Mouse (Mus musculus) midbrain, embryonic 13.5 days (tissue): ENCODE data around the gene Atp5s. TPM values are rescaled to one million over a fixed set of nuclear protein-coding genes. Genes with fewer than 3 reads are reported as not detected.

Experiments used
- ATAC-seq: fragments of 200-750 bp; cut with Nextera tagmentation; 2 replicates; pipeline ENCODE4 v1.8.0; 2017; ENCODE audit warnings: mild to moderate bottlenecking, moderate TSS enrichment, moderate library complexity
- H3K27ac ChIP-seq: fragments of 300-500 bp; sonication (generic); 2 replicates; pipeline ENCODE4 v1.5.1; 2015; ENCODE audit warnings: inconsistent platforms, mild to moderate bottlenecking, moderate library complexity
- H3K27me3 ChIP-seq: fragments of 300-500 bp; sonication (generic); 2 replicates; pipeline ENCODE4 v1.6.1; 2015; ENCODE audit warnings: mild to moderate bottlenecking, inconsistent platforms
- H3K36me3 ChIP-seq: fragments of 300-500 bp; sonication (generic); 2 replicates; pipeline ENCODE4 v1.6.1; 2015; ENCODE audit warnings: mild to moderate bottlenecking, inconsistent platforms
- H3K4me1 ChIP-seq: fragments of 300-500 bp; sonication (generic); replicated peaks from 2 replicates; pipeline ENCODE4 v1.6.1; 2015; ENCODE audit warnings: inconsistent platforms
- H3K4me2 ChIP-seq: fragments of 300-500 bp; sonication (generic); replicated peaks from 2 replicates; pipeline ENCODE4 v1.6.1; 2015; ENCODE audit warnings: moderate library complexity, mild to moderate bottlenecking, inconsistent platforms
- H3K4me3 ChIP-seq: fragments of 300-500 bp; sonication (generic); replicated peaks from 2 replicates; pipeline ENCODE4 v1.5.1; 2015; ENCODE audit warnings: mild to moderate bottlenecking, inconsistent platforms
- H3K9ac ChIP-seq: fragments of 300-500 bp; sonication (generic); replicated peaks from 2 replicates; pipeline ENCODE4 v1.6.1; 2015; ENCODE audit warnings: mild to moderate bottlenecking, inconsistent platforms
- H3K9me3 ChIP-seq: fragments of 300-500 bp; sonication (generic); 2 replicates; pipeline ENCODE4 v1.6.1; 2016; ENCODE audit warnings: mild to moderate bottlenecking, inconsistent platforms
- WGBS: fragments of 180-500 bp; shearing (Covaris S2); methylation state at CpG from one replicate; pipeline ENCODE4 v1.1.7; 2015; 5-methylcytosine and 5-hydroxymethylcytosine counted together
- polyA plus RNA-seq: library from polyadenylated mRNA; unstranded; fragments of >200 nt; fragmentation: Nextera tagmentation; extraction: Ambion mirVana; gene quantifications from 2 replicates; pipeline ENCODE4 v1.2.1, GENCODE M21; 2015

Atp5s gene
- polyA plus RNA-seq, 1 experiment from 2014 or later = 24.9 TPM

DNA sequence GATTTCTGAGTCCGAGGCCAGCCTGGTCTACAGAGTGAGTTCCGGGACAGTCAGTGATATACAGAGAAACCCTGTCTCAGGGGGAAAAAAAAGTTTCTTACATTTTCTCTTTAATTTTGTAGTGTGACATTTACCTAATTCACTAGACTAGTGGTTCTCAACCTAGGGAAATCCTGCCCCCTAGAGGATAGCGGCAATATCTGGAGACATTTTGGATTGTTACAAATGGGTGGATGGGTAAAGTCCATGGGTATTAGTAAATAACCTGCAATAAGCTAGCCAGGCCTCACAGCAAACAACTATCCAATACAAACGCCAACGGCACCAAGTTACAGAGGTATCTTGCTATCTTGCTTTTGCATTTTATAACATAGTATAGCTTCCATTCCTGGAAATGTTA is 28.0 kb upstream of the Atp5s start:
- Histone ChIP-seq H3K4me2 (no peak overlapping the region), H3K9me3 (no peaks in the 10 kb centered on the region), H3K9ac (no peak overlapping the region), H3K4me1 (no peaks in the 10 kb centered on the region), H3K27me3 (no peaks in the 10 kb centered on the region), H3K4me3 (no peak overlapping the region), H3K36me3 (peaks cover 14% of the 10 kb centered on the region), H3K27ac (no peak overlapping the region)
- no peak for ATAC-seq
- 78% methylated on average over 5 of the region's 5 CpGs for WGBS

DNA sequence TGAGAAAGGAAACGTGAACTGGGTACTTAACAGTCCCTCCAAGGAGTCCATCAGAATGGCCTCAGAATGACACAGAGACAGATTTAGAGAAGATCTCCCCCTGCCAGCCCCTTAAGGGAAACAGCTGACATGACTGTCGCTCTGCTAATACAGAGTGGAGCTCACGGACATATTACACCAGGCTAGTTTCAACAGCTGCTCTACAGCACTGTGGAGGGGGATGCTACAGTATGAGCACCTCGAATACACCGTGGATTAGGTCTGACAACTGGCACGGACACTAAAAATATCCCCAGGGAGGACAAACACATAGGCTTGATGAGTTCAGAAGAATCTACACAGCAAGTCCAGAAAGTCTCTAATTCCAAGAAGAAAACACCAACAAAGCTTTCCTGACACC is 26.4 kb upstream of the Atp5s start:
- Histone ChIP-seq H3K9ac (no peak overlapping the region), H3K4me2 (no peak overlapping the region), H3K4me3 (no peak overlapping the region), H3K9me3 (no peaks in the 10 kb centered on the region), H3K27ac (no peak overlapping the region), H3K4me1 (no peaks in the 10 kb centered on the region), H3K27me3 (no peaks in the 10 kb centered on the region), H3K36me3 (peaks cover 16% of the 10 kb centered on the region)
- ATAC-seq = no peak
- WGBS = 90% methylated on average over 6 of the region's 6 CpGs

DNA sequence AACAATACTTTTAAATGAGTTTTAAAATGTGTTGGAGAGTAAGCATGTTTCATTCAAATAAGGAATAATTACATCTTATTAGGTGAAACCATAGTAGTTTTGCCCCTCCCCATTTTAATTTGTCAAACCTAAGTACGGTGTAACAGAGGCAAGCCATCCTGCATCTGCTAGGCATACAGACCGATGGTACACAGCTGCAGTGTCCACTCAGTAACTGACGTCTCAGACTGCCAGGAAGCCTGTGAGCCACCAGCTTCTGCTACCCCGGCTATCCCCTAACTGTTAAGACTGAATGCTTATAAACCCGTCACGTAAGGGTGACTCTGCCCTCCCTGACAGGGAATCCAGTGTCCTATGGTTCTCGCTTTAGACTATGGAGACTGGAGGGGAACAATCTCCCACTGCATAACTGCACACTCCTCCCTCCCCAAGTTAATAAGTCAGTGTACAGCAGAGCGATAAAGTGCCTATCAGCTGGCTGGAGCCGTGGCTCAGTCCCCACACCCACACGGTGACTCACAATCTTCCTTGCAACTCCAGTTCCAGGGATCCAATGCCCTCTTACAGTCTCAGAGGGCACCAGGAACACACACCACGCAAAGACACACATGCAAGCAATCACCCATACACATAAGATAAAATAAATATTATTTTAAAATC is 19.8 kb upstream of the Atp5s start:
- Histone ChIP-seq H3K4me1 (no peaks in the 10 kb centered on the region), H3K4me3 (no peak overlapping the region), H3K4me2 (no peak overlapping the region), H3K9me3 (no peaks in the 10 kb centered on the region), H3K27ac (no peak overlapping the region), H3K36me3 (peaks cover 8% of the 10 kb centered on the region), H3K27me3 (no peaks in the 10 kb centered on the region), H3K9ac (no peak overlapping the region)
- ATAC-seq = no peak
- 92% methylated on average over 11 of the region's 11 CpGs for WGBS

DNA sequence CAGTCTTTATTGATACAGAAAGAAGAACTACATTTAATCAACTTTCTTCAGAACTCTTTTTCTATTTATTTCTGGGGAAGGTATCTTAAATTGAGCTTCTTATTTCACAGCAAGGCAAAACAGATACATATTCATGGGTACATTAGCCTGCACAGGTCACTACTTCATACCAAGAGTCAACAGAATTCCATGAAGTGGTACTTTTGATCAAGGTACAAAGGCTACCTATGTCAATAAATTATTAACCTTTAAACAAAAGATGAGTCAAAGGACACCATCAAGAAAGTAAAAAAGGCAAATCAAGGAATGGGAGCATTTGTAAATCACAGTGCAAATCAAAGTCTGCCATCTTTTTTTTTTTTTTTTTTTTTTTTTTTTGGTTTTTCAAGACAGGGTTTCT is 11.1 kb upstream of the Atp5s start:
- Histone ChIP-seq H3K36me3 (peaks cover 15% of the 10 kb centered on the region), H3K9me3 (0 out of 2 replicates have a peak, but pooled peaks cover 2% of the 10 kb centered on the region), H3K27ac (no peak overlapping the region), H3K4me2 (no peak overlapping the region), H3K27me3 (no peaks in the 10 kb centered on the region), H3K4me1 (no peaks in the 10 kb centered on the region), H3K4me3 (no peak overlapping the region), H3K9ac (no peak overlapping the region)
- no peak for ATAC-seq

DNA sequence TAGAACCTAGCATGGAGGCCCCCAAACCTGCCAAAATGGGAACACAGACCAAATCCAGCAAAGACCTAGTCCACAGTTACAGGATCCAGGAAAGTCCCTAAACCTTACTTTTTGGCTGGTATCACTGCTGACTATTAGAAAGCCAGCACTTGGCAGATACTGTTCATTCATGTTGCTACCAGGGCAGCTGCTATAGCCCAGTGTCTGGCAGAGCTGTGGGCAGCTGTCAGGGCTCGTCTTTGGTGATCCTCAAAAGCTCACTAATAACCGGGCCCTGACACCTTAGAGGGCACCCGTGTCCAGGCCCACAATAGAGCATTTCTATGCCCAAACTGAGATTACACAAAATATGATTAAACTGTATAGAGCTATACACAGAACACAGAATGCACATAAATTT is 1.9 kb upstream of the Atp5s start:
- no peak for ATAC-seq
- Histone ChIP-seq H3K4me2 (no peak overlapping the region), H3K4me1 (peaks cover 17% of the 10 kb centered on the region), H3K36me3 (peaks cover 23% of the 10 kb centered on the region), H3K27ac (no peak overlapping the region), H3K9me3 (peaks cover 14% of the 10 kb centered on the region; the same call in 1 of the 2 replicates), H3K4me3 (no peak overlapping the region), H3K27me3 (no peaks in the 10 kb centered on the region), H3K9ac (no peak overlapping the region)
- WGBS = 94% methylated on average over 3 of the region's 3 CpGs

DNA sequence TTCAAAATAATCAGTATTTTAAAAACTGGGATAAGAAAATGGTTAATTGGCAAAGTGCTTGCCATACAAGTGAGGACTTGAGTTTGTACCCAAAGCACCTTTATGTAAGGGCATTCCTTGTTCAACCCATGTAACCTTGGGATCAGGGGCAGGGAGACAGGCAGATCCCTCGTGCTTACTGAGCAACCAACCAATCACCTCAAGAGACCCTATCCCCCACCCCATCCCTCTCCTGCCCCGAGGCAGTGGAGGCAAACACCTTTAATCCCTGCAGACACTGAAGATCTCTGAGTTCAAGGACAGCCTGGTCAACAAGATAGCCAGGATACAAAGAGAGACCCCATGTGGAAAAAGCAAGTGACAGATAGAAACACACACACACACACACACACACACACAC is 1.4 kb upstream of the Atp5s start:
- H3K4me3 ChIP-seq = peak overlapping the region; percentile 73; the same call in 1 of the 2 replicates
- peaks cover 14% of the 10 kb centered on the region; the same call in 1 of the 2 replicates for H3K9me3 ChIP-seq
- H3K4me2 ChIP-seq = peak overlapping the region; percentile 93
- H3K27me3 ChIP-seq = no peaks in the 10 kb centered on the region
- peaks cover 17% of the 10 kb centered on the region for H3K4me1 ChIP-seq
- peaks cover 18% of the 10 kb centered on the region for H3K36me3 ChIP-seq
- WGBS = 45% methylated on average over 2 of the region's 2 CpGs
- no peak for ATAC-seq
- H3K9ac ChIP-seq = no peak overlapping the region
- H3K27ac ChIP-seq = no peak overlapping the region

DNA sequence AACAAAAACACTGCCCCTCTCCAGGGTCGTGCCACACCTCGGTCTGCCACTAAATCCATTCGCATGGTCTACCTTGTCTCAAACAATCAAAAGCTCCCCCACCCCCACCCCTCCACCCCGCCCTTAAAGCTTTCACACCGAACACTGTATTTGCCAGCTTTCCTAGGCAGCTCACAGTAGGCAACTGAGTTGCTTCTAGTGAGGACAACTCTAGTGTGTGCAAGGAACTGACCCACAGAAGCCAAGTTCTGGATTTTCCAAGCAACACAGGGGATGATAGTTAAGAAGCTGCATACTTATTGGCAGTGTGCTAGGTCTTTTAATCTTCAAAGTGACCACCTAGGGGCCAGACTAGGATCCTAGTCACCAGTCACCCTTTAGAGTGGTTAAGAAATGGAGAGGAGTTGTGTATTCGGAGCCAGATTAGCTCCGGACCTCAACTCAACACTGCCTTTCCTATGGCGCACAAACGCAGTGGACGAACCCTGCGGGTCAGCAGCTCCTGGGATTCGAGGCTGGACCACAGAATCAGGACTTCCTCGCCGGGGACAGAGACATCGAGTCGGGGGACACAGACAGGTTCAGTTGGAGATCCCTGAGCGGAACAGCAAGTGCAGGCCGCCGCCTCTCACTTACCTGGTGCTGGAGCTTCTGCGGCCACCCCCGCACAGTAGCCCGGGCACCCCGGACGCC is 586 bp upstream of the Atp5s start:
- Histone ChIP-seq H3K27me3 (no peaks in the 10 kb centered on the region), H3K4me1 (peaks cover 17% of the 10 kb centered on the region), H3K27ac (no peak overlapping the region; the same call in 1 of the 2 replicates), H3K9ac (peak overlapping the region; percentile 78), H3K4me3 (peak overlapping the region; percentile 73), H3K4me2 (peak overlapping the region; percentile 93), H3K9me3 (peaks cover 11% of the 10 kb centered on the region; the same call in 1 of the 2 replicates), H3K36me3 (peaks cover 14% of the 10 kb centered on the region)
- ATAC-seq = peak; percentile 5
- WGBS = 3% methylated on average over 24 of the region's 24 CpGs

DNA sequence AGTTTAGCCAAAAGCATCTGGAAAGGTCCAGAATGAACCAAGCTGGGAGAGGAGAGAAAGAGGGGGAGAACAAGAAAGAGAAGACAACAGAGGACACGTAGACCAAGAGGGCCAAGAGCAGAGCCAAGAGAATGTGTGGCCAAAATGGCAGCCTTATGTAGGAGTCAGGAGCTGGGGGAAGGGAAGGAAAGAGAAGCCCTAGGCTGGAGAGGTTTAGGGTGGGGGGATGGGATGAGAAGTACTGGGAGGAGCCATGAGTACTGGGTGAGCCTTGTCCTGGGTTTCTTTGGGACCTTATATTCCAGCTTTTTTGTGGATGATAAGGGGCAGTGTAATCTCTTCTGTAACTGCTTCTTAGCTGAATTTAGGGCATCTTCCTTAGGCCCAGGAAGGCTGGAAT is 4.5 kb downstream of the Atp5s start:
- no peak overlapping the region for H3K27ac ChIP-seq

DNA sequence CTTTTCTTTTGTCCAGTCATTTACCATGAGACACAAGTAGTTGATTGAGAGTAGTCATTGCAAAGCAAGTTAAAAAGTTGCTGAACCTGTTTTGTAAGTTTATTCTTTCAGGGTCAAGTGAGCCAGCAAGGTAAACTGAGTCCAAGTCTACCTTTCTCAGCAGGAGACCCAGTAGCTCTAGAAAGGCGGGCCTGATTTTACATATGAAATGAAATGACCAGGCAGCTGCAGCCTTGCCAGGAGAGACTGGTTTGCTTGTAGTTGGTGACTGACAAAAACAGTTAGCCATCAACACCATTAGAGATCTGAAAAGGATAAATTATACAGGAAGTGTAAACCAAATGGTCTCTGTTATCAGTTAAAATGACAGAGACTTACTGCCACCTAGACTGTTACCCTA is 5.6 kb downstream of the Atp5s start:
- no peak overlapping the region for H3K4me3 ChIP-seq
- no peaks in the 10 kb centered on the region for H3K9me3 ChIP-seq
- no peak overlapping the region for H3K4me2 ChIP-seq
- no peaks in the 10 kb centered on the region for H3K27me3 ChIP-seq
- H3K27ac ChIP-seq = no peak overlapping the region
- no peaks in the 10 kb centered on the region for H3K36me3 ChIP-seq
- ATAC-seq = no peak
- H3K4me1 ChIP-seq = peaks cover 4% of the 10 kb centered on the region; the same call in 1 of the 2 replicates
- WGBS = 84% methylated on average over 1 of the region's 1 CpGs
- H3K9ac ChIP-seq = no peak overlapping the region

More for the DNA sequence above, 4.5 kb downstream of the Atp5s start:
- H3K36me3 ChIP-seq = no peaks in the 10 kb centered on the region
- H3K27me3 ChIP-seq = no peaks in the 10 kb centered on the region
- H3K4me2 ChIP-seq = no peak overlapping the region
- H3K9ac ChIP-seq = no peak overlapping the region
- H3K4me3 ChIP-seq = no peak overlapping the region
- no peak for ATAC-seq
- peaks cover 7% of the 10 kb centered on the region for H3K4me1 ChIP-seq
- WGBS = 93% methylated on average over 1 of the region's 1 CpGs
- H3K9me3 ChIP-seq = no peaks in the 10 kb centered on the region

DNA sequence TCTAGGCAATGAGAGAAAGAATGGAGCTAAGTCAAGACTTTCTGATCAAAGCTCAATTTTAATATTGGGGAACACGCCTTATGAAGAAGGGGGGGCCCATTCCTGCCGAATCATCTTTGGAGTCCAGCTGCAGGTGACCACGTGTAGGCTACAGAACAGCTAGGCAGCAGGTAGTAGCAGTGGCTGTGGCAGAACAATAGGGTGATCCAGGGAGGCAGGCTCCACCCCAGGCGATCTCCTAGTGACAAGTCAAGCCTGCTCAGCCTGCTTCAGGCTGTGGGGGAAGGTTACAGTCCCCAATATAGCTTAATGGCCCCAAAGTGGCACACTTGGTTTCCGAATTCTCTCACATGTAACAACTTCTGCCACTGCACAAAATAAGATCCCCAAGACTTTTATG is 7.5 kb downstream of the Atp5s start:
- H3K4me2 ChIP-seq = no peak overlapping the region
- H3K36me3 ChIP-seq = no peaks in the 10 kb centered on the region
- H3K4me3 ChIP-seq = no peak overlapping the region
- H3K27ac ChIP-seq = no peak overlapping the region
- no peaks in the 10 kb centered on the region for H3K9me3 ChIP-seq
- H3K27me3 ChIP-seq = no peaks in the 10 kb centered on the region
- H3K9ac ChIP-seq = no peak overlapping the region
- H3K4me1 ChIP-seq = no peaks in the 10 kb centered on the region
- no peak for ATAC-seq
- WGBS = 38% methylated on average over 5 of the region's 5 CpGs

DNA sequence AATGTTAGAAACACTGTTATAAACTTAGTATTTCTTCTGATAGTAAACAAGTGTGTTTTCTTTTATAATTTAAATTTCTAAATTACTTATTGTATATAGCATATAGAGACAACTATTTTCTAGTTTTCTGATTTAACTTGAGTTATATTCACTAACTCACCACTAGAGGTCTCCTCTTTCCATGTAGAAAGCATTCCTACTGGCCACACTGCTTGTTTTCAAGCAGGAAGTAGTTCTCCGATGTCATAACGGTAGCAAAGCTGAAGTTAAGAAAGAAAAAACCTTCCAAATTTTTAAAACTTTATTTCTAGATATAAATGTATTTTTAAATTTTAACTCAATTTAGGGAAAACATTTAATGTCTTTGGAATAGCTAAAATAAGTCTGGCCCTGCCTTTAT is 8.8 kb downstream of the Atp5s start:
- Histone ChIP-seq H3K9ac (no peak overlapping the region), H3K4me2 (no peak overlapping the region), H3K4me3 (no peak overlapping the region), H3K27me3 (no peaks in the 10 kb centered on the region), H3K27ac (no peak overlapping the region), H3K36me3 (no peaks in the 10 kb centered on the region), H3K9me3 (no peaks in the 10 kb centered on the region), H3K4me1 (no peaks in the 10 kb centered on the region)
- 16% methylated on average over 2 of the region's 2 CpGs for WGBS
- ATAC-seq = 0 out of 2 replicates have a peak, but pooled peaks have one; percentile 30

DNA sequence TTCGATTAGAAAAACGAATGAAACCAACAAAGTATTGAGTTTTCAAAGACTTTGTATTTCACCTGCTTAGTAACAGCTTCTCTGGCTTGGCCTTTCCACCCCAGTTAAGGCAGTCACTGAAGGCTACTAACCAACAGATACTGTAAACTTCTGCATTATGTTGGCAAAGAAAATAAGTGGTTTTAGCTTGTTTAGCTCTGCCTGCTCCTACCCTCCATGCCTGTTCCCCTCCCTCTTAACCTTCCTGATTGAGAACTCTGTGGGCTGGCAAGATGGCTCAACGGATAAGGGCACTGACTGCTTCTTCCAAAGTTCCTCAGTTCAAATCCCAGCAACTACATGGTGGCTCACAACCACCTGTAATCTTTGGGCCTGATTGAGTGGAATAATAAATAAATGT is 9.2 kb downstream of the Atp5s start:
- no peaks in the 10 kb centered on the region for H3K36me3 ChIP-seq
- H3K9me3 ChIP-seq = no peaks in the 10 kb centered on the region
- H3K27me3 ChIP-seq = no peaks in the 10 kb centered on the region
- H3K4me2 ChIP-seq = no peak overlapping the region
- no peak for ATAC-seq
- H3K4me3 ChIP-seq = no peak overlapping the region
- H3K4me1 ChIP-seq = no peaks in the 10 kb centered on the region
- H3K27ac ChIP-seq = no peak overlapping the region
- 88% methylated on average over 3 of the region's 3 CpGs for WGBS
- no peak overlapping the region for H3K9ac ChIP-seq
